Mouse (Mus musculus): Measurements from ENCODE around the gene Selenoi. TPM values are rescaled to one million over a fixed set of nuclear protein-coding genes. Genes with fewer than 3 reads are reported as not detected.
A peak's percentile ranks its signal among the peaks of the same experiment; 100 is the strongest.

Selenoi gene
- polyA plus RNA-seq, 1 experiment from 2014 or later: 22.3 TPM

GRCm38 (mm10) chr5:30242410-30242809 lies 10.0 kb downstream of the Selenoi start:
- ATAC-seq: no peak
- Histone ChIP-seq H3K9me3 (no peaks in the 10 kb centered on the region), H3K9ac (replicated peaks) (no peak overlapping the region), H3K27ac (no peak overlapping the region), H3K4me2 (replicated peaks) (no peak overlapping the region), H3K4me3 (replicated peaks) (no peak overlapping the region), H3K36me3 (peaks cover under 1% of the 10 kb centered on the region; the same call in 1 of the 2 replicates), H3K27me3 (no peaks in the 10 kb centered on the region), H3K4me1 (replicated peaks) (peaks cover 18% of the 10 kb centered on the region)
- WGBS: 63% methylated on average over 1 of the region's 1 CpGs

DNA sequence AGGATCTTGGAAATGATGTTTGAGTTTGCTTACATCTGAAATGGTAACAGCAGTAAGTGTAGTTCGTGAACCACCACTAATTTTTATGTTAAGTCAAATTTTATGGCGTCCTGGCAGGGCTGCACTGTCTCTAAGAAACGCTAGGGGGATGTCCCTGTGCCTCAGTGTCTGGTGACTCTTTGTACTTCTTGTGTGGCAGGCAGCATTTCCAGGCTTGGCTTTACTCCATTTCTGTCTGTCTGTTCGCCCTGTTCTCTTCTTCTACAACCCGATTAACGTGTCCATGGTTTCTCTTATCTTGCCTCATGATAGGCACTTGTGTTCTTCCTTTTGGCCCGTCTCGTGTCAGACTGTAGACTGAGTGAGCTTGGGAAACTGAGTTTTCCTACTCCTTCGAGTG lies 11.4 kb downstream of the Selenoi start:
- Histone ChIP-seq H3K4me3 (replicated peaks) (no peak overlapping the region), H3K4me2 (replicated peaks) (no peak overlapping the region), H3K27me3 (no peaks in the 10 kb centered on the region), H3K9me3 (no peaks in the 10 kb centered on the region), H3K27ac (no peak overlapping the region; the same call in 1 of the 2 replicates), H3K4me1 (replicated peaks) (peaks cover 18% of the 10 kb centered on the region), H3K9ac (replicated peaks) (no peak overlapping the region), H3K36me3 (peaks cover 7% of the 10 kb centered on the region; the same call in 1 of the 2 replicates)
- no peak for ATAC-seq
- 68% methylated on average over 9 of the region's 9 CpGs for WGBS

DNA sequence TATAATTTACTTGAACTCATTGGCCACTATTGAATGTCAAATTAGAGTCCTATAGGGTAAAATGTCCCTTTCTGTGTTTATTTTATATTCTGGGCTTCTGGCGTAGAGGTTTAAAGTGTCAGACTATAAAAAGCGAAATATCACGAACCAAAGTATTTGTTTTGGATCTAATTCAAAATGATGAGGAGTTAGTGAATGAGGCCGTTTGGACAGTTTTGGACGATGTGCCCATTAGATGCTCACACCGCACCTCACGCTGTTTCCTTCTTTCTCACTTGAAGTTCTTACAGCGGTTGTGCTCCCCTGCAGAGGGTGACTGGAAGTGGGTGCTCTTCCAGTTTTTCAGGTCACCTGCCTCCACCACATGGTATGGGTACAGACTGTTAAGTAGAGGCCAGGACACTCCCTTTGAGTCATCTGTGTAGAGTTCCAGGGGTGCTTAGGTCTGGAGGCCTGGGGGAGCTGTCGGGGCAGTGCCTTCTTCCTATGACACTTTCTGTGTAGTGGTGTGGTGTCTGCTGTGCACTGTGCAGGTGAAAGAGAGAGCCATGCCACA lies 13.6 kb downstream of the Selenoi start:
- 95% methylated on average over 9 of the region's 9 CpGs for whole genome bisulfite sequencing
- Histone ChIP-seq H3K36me3 (peaks cover 20% of the 10 kb centered on the region), H3K4me1 (replicated peaks) (peaks cover 18% of the 10 kb centered on the region), H3K27me3 (no peaks in the 10 kb centered on the region), H3K9ac (replicated peaks) (no peak overlapping the region), H3K27ac (no peak overlapping the region), H3K4me2 (replicated peaks) (no peak overlapping the region), H3K4me3 (replicated peaks) (no peak overlapping the region), H3K9me3 (no peaks in the 10 kb centered on the region)
- no peak for ATAC-seq

GRCm38 (mm10) chr5:30247666-30248065 lies 15.3 kb downstream of the Selenoi start:
- Histone ChIP-seq H3K9ac (replicated peaks) (no peak overlapping the region), H3K4me2 (replicated peaks) (no peak overlapping the region), H3K27me3 (no peaks in the 10 kb centered on the region), H3K4me1 (replicated peaks) (peaks cover 14% of the 10 kb centered on the region), H3K27ac (no peak overlapping the region), H3K36me3 (peaks cover 25% of the 10 kb centered on the region), H3K9me3 (no peaks in the 10 kb centered on the region), H3K4me3 (replicated peaks) (no peak overlapping the region)
- ATAC-seq: no peak
- WGBS: 94% methylated on average over 1 of the region's 1 CpGs

DNA sequence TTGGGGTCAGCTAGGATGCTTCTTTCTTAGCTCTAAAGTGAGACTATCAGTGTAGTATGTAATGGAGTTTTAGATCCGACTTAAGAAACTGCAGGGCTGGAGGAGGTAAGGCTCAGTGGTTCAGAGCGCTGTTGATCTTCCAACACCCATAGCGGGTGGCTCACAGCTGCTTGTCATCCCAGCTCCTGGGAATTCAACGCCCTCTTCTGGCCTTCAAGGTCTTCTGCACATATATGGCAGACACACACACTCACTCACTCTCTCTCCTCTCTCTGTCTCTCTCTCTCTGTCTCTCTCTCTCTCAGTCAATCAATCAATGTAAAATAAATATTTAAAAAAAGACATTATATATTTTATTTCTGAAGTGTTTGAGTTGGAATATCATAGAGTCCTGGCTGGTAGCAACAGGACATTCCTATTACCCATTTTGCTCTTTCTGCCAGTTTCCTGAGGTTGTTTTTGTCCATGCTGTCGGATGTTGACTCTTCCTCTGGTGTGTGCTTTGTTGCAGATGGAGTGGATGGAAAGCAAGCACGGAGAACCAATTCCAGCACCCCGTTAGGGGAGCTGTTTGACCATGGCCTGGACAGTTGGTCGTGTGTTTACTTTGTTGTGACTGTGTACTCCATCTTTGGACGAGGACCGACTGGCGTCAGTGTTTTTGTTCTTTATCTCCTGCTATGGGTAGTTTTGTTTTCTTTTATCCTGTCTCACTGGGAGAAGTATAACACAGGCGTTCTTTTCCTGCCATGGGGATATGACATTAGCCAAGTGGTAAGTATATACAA lies 23.4 kb downstream of the Selenoi start:
- H3K9ac ChIP-seq (replicated peaks): no peak overlapping the region
- H3K4me3 ChIP-seq (replicated peaks): no peak overlapping the region
- 89% methylated on average over 12 of the region's 12 CpGs for WGBS
- no peaks in the 10 kb centered on the region for H3K4me1 ChIP-seq (replicated peaks)
- no peak for ATAC-seq
- H3K4me2 ChIP-seq (replicated peaks): no peak overlapping the region
- no peaks in the 10 kb centered on the region for H3K27me3 ChIP-seq
- H3K27ac ChIP-seq: no peak overlapping the region
- H3K36me3 ChIP-seq: peaks cover 59% of the 10 kb centered on the region
- no peaks in the 10 kb centered on the region for H3K9me3 ChIP-seq

DNA sequence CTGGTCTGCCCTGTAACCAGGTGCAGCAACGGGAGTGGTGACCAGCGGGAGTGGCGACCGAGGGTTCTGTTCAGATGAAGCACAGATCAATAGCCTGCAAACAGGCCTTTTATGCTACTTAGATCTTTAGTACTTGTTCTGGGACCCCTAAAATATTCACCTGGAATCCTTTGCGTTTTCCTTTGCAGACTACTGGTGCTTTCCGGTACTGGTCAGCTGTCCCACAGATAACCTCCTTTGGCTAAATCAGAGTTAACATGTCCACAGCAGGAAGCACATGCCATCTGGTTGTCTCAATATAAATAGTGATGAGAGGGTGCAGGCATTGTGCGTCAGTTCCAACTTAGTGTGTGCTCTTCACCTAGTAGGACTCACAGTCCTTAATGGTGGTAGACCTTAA lies 26.4 kb downstream of the Selenoi start:
- H3K4me2 ChIP-seq (replicated peaks): no peak overlapping the region
- no peak for ATAC-seq
- no peak overlapping the region for H3K4me3 ChIP-seq (replicated peaks)
- 92% methylated on average over 7 of the region's 7 CpGs for WGBS
- no peak overlapping the region for H3K27ac ChIP-seq
- H3K9me3 ChIP-seq: no peaks in the 10 kb centered on the region
- H3K36me3 ChIP-seq: peaks cover 59% of the 10 kb centered on the region
- no peak overlapping the region for H3K9ac ChIP-seq (replicated peaks)
- no peaks in the 10 kb centered on the region for H3K27me3 ChIP-seq
- no peaks in the 10 kb centered on the region for H3K4me1 ChIP-seq (replicated peaks)

DNA sequence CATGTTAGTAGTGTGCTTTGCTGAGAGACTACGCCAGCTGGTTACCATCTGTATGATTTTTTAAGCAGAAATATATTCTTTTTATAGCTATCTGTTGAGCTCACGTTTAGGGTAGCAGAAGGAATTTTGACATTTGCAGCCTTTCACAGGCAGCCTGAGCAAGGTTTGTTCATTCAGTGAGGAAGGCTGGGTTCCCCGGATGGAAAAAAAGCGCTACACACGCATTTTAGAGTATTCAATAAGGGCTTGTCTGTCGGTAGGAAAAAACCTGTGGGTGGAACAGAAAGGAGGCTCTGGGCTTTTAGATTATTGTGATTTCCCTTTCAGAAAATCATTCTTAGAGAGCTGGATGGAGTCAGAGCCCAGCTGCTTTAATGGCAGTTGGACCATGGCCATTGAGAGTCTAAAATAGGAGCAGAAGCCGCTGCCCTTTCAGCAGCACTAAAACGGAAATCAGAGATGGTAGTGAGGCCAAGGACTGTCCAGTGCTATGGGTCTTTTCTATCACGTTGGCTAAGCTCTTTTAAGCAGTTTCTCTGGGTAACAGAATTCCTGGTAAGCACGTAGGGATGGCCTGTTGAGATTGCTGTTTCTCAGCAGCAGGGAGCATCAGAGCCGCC lies 38.3 kb downstream of the Selenoi start:
- no peak for ATAC-seq

GRCm38 (mm10) chr5:30271599-30272281 lies 39.4 kb downstream of the Selenoi start:
- Histone ChIP-seq H3K4me3 (replicated peaks) (no peak overlapping the region), H3K9me3 (no peaks in the 10 kb centered on the region), H3K4me1 (replicated peaks) (no peaks in the 10 kb centered on the region), H3K36me3 (peaks cover 14% of the 10 kb centered on the region), H3K4me2 (replicated peaks) (no peak overlapping the region), H3K27me3 (no peaks in the 10 kb centered on the region), H3K9ac (replicated peaks) (no peak overlapping the region), H3K27ac (no peak overlapping the region)
- no peak for ATAC-seq
- WGBS: 94% methylated on average over 11 of the region's 11 CpGs

More for the DNA sequence above, 38.3 kb downstream of the Selenoi start:
- H3K9ac ChIP-seq (replicated peaks): no peak overlapping the region
- H3K27ac ChIP-seq: no peak overlapping the region
- H3K9me3 ChIP-seq: no peaks in the 10 kb centered on the region
- H3K4me3 ChIP-seq (replicated peaks): no peak overlapping the region
- 76% methylated on average over 11 of the region's 11 CpGs for WGBS
- H3K27me3 ChIP-seq: no peaks in the 10 kb centered on the region
- H3K4me2 ChIP-seq (replicated peaks): no peak overlapping the region
- H3K4me1 ChIP-seq (replicated peaks): no peaks in the 10 kb centered on the region
- peaks cover 25% of the 10 kb centered on the region for H3K36me3 ChIP-seq

GRCm38 (mm10) chr5:30276361-30276760 lies 44.0 kb downstream of the Selenoi start:
- 96% methylated on average over 2 of the region's 2 CpGs for WGBS
- no peak for ATAC-seq
- Histone ChIP-seq H3K36me3 (no peaks in the 10 kb centered on the region), H3K4me1 (replicated peaks) (peaks cover 4% of the 10 kb centered on the region; the same call in 1 of the 2 replicates), H3K27me3 (no peaks in the 10 kb centered on the region), H3K9ac (replicated peaks) (no peak overlapping the region), H3K4me2 (replicated peaks) (no peak overlapping the region), H3K9me3 (no peaks in the 10 kb centered on the region), H3K27ac (no peak overlapping the region), H3K4me3 (replicated peaks) (no peak overlapping the region)

GRCm38 (mm10) chr5:30278952-30279351 lies 46.6 kb downstream of the Selenoi start:
- ATAC-seq: no peak
- H3K27ac ChIP-seq: no peak overlapping the region
- WGBS: 91% methylated on average over 3 of the region's 3 CpGs
- H3K9ac ChIP-seq (replicated peaks): no peak overlapping the region
- no peak overlapping the region for H3K4me3 ChIP-seq (replicated peaks)
- H3K4me1 ChIP-seq (replicated peaks): peaks cover 4% of the 10 kb centered on the region; the same call in 1 of the 2 replicates
- no peak overlapping the region for H3K4me2 ChIP-seq (replicated peaks)
- no peaks in the 10 kb centered on the region for H3K9me3 ChIP-seq
- H3K36me3 ChIP-seq: no peaks in the 10 kb centered on the region
- H3K27me3 ChIP-seq: no peaks in the 10 kb centered on the region

DNA sequence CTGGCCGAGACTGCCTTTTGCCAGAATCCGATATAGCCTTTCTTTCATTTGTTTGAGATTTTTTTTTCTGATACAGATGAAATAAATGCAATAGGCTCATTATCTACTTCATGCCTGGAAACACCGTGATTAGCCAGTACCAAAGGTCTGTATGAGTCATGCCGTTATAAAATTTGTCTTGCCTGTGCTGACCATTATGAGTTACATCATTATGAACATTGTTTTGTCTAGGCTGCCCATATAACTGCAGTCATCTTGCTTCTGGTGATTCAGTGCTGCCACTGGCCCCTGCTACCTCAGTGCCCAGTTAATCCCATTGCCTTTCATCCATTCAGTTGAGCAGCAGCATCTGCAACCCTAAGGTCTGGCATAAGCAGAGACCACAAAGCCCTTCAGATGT lies 47.1 kb downstream of the Selenoi start:
- Histone ChIP-seq H3K27me3 (no peaks in the 10 kb centered on the region), H3K9me3 (no peaks in the 10 kb centered on the region), H3K36me3 (no peaks in the 10 kb centered on the region), H3K27ac (no peak overlapping the region), H3K4me3 (replicated peaks) (no peak overlapping the region), H3K4me1 (replicated peaks) (peaks cover 4% of the 10 kb centered on the region; the same call in 1 of the 2 replicates), H3K4me2 (replicated peaks) (no peak overlapping the region), H3K9ac (replicated peaks) (no peak overlapping the region)
- WGBS: 94% methylated on average over 4 of the region's 4 CpGs
- ATAC-seq: no peak

- peak overlapping the region; percentile 54; the same call in 1 of the 2 replicates for H3K9ac ChIP-seq (replicated peaks)
- peak overlapping the region; percentile 43 for H3K4me3 ChIP-seq (replicated peaks)
- peak overlapping the region; percentile 57 for H3K4me2 ChIP-seq (replicated peaks)
- H3K4me1 ChIP-seq (replicated peaks): peaks cover 4% of the 10 kb centered on the region; the same call in 1 of the 2 replicates
- no peak overlapping the region for H3K27ac ChIP-seq
- ATAC-seq: peak; percentile 35; the same call in 1 of the 2 replicates
- peaks cover 6% of the 10 kb centered on the region; the same call in 1 of the 2 replicates for H3K9me3 ChIP-seq
- 29% methylated on average over 8 of the region's 9 CpGs for WGBS
- no peaks in the 10 kb centered on the region for H3K36me3 ChIP-seq
- H3K27me3 ChIP-seq: no peaks in the 10 kb centered on the region
Measured at GRCm38 (mm10) chr5:30280864-30281263, 48.5 kb downstream of the Selenoi start.

Measured in midbrain, embryonic 13.5 days (tissue).